Mouse (Mus musculus): ENCODE results near the gene A630089N07Rik. TPM values are rescaled to one million over a fixed set of nuclear protein-coding genes. Genes with fewer than 3 reads are reported as not detected.
A peak's percentile ranks its signal among the peaks of the same experiment; 100 is the strongest.
"Not testable (repeated sequence)": the region's sequence is repeated elsewhere in the genome, so short reads cannot be mapped to it uniquely, and the experiment has no call there.

A630089N07Rik gene
- total RNA-seq (2021), result 1 to 10 TPM; 6.9 to 10.0 TPM
- long read RNA-seq, experiment 1, partial matches to known transcripts, result 1 of 3 reads
- long read RNA-seq, experiment 1, other reads (novel, unspliced or antisense), result 2 of 3 reads
- long read RNA-seq, experiment 2, partial matches to known transcripts, result 0 of 1 reads
- long read RNA-seq, experiment 2, other reads (novel, unspliced or antisense), result 1 of 1 reads

DNA sequence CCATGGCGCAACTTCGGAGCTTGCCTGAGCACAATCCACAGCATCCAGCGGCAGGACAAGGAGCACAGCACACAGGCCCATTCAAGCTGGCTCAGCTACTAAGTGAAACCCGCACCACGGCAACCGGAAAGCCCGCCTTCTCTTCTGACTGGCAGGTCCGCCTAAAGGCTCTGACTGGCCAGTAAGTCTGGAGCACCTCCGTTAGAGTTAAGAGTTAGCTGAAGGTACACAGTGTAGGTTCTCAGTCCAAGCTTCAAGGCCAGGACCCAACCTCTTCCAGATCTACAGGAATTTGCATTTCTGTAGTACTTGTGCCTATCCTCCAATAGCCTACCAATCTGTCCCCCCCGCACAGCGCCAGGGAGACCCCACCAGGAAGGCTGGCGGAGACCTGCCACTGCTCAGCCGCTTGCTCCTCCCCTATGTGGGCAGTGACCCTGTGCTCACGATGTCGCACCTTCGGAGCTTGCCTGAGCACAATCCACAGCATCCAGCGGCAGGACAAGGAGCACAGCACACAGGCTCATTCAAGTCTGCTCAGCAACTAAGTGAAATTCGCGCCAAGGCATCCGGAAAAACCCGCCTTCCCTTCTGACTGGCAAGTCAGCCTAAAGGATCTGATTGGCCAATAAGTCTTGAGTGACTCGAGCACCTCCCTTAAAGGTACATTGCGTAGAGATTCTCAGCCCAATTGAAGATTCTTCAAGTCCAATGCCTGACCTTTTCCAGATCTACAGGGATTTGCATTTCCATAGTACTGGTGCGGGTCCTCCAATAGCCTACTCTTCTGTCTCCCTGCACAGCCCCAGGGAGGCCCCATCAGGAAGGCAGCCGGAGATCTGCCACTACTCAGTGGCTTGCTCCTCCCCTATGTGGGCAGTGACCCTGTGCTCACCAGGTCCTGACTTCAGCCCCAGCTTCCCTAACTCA is at the start of gene A630089N07Rik:
Gene A630089N07Rik (minus strand): TSS at position 562 of the 930 bp plus-strand sequence.
- DNase-seq (ENCODE audit: low spot score in 2 of 2), result peak; percentile 76 to 86

DNA sequence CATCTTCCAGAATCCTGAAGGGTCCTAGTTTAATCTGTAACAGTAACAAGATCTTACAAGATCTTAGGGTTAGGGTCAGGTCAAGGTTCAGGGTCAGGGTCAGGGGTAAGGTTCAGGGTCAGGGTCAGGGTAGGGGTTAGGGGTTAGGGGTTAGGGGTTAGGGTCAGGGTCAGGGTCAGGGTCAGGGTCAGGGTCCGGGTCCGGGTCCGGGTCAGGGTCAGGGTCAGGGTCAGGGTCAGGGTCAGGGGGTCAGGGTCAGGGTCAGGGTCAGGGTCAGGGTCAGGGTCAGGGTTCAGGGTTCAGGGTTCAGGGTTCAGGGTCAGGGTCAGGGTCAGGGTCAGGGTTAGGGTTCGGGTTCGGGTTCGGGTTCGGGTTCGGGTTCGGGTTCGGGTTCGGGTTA is 24.9 kb upstream of the A630089N07Rik start:
- DNase-seq (ENCODE audit: low spot score in 2 of 2), result no peak

DNA sequence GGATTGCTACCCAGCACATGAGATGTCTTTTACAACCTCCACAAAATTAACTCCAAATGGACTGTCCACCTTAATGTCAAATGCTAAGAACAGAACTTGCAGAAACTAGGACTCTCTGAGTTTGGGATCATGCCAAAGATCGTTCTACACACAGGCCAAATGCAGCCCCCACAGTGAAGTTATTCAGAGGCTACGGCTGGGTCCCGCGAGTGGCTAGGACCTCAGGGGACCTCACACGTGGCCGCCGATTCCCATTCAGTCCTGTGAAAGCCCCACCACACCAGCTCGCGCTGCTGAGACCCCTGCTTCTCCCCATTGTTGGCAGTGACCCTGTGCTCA is 731 bp downstream of the A630089N07Rik start:
- not testable (repeated sequence) for DNase-seq (ENCODE audit: low spot score in 2 of 2)

DNA sequence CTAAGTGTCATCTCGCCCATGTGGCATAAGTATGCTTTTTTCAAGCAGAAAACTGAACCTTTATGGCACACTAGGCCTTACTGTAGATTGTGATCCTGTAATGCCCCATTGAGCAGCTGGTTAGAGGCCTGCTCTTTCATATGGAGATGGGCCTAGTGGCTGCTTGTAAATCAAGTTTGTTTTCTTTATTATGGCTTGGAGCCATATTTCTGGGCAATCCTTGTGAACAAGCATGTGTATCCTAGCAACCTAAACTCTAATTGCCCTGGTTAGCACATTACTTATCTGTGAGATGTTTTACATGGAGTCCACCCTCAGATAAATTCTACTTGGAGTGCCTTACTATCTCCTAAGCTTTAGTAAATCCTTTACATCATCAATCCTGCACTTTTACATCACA is 1.1 kb downstream of the A630089N07Rik start:
- DNase-seq (ENCODE audit: low spot score in 2 of 2), result peak in 1 of 2 experiments; percentile 1

DNA sequence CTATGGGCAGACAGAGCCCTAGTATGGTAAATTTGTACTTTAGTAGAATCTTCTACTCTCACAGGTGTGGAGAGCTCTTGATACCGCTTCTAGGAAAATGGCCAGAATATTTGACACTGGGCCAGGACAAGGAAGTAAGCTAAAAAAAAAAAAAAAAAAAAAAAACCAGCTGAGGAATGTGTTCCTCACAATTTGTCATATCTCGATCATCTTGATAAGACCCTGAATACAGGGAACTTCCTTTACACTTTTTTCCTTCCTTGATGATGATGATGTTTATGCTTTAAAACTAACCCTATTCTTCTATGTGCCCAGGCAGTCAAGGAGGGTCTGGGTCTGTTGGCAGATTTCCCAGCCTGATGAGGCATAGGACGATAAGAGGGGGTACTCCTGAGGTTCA is 2.9 kb downstream of the A630089N07Rik start:
- DNase-seq (ENCODE audit: low spot score in 2 of 2), result not testable (repeated sequence)

DNA sequence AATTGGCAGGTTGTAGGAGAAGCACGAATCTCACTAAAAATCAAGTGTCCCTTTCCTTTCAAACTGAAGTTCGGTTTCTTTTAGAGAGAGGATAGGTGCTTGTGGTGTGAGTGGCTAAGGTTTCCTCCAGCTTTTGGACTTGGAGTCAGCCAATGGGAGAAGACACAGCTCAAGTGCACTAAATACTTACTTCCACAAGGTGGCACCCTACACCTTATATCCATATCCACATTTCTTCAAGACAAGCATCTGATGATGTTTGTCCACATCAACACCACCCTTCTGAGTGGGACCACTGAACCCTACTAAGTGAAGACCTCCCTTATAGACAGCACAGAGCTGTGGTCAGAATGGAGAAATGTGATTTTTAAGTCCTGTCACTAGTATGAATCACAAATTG is 40.6 kb downstream of the A630089N07Rik start:
- peak in 1 of 2 experiments; percentile 21 for DNase-seq (ENCODE audit: low spot score in 2 of 2)

DNA sequence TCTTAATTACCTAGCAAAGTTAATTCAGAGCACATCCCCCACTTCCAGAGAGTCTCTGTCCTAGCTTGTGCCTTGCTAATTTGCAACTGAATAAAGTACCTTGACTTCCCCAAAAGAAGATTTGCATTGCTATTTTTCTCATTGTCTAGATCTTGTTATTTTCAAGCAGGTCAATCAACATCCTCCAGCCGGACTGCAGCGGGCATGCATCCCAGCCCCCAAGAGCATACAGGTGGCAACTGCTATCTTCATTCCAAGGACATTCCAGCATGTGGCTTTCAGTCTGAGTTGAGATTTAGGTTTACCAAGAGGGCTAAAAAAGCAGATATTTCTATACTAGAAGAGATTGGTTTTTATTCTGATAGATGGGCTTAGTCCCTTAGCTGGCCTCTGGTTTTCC is 47.3 kb downstream of the A630089N07Rik start:
- not testable (repeated sequence) for DNase-seq (ENCODE audit: low spot score in 2 of 2)

DNA sequence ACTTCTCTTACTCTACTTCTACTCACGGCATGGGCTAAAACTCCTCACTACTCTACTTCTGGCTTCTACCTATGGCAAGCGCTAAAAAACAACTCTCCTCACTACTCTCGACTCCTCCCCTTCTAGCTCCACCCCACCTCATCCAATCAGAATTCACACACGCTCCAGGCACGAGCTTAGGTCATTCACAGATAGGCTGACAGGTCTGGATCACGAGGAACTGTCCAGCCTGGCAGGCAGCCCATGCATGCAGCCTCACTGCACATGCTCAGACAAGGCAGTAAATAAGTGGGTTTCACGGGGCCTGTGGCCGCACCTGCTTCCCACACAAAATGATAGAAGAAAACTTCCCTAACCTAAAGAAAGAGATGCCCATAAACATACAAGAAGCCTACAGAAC is 56.1 kb downstream of the A630089N07Rik start:
- not testable (repeated sequence) for DNase-seq (ENCODE audit: low spot score in 2 of 2)

DNA sequence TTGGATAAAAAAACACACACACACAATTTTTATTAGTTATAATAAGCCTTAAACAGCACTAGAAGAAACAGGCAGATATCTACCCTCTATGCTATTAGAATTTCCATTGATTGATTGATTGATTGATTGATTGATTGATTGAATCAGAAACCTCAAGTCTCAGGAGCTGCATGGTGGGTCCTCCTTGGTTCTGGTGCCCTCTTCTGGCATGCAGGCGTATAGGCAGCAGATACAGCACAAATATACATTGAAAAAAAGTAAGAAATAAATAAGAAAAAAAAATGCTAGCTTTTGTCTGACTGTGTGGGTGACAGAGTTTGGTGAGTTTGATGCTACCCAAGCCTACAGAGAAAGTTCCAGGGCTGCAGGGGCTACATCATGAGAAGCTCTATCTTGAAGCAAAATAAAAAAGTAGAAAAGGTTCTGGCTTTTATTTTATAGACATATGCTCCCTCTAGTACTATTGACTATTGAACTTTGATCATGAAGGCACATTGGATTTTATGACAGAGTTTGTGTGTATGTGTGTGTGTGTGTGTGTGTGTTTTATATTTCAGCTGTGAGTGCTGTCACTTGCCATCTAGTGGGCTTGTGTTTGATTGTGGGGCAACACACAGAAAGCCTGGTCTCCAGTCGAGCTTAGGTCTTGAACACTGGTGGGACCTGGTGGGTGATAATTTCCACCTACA is 59.4 kb downstream of the A630089N07Rik start:
- DNase-seq (ENCODE audit: low spot score in 2 of 2), result no peak

DNA sequence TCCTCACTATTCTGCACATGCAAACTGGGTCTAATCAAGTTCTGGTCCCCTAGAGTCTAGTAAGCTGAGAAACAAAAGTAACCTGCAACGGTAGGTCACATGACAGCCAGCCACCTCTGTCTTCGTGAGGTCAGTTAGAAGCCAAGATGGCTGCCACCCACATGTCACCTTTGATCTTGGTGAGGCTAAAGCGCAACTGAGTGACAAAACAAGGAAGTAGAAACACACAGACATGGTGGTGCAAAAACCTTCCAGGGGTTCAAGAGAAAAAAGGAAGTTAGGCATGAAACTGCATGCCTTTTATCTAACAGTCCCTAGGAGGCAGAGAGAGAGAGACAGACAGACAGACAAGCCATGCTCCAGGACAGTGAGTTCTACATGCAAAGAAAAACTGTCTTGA is 60.2 kb downstream of the A630089N07Rik start:
- DNase-seq (ENCODE audit: low spot score in 2 of 2), result no peak

DNA sequence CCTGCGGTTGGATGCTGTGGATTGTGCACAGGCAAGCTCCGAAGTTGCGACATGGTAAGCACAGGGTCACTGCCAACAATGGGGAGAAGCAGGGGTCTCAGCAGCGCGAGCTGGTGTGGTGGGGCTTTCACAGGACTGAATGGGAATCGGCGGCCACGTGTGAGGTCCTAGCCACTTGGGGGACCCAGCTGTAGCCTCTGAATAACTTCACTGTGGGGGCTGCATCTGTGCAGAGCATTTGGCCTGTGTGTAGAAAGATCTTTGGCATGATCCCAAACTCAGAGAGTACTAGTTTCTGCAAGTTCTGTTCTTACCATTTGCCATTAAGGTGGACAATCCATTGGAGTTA is 84.9 kb downstream of the A630089N07Rik start:
- DNase-seq (ENCODE audit: low spot score in 2 of 2), result not testable (repeated sequence)

DNA sequence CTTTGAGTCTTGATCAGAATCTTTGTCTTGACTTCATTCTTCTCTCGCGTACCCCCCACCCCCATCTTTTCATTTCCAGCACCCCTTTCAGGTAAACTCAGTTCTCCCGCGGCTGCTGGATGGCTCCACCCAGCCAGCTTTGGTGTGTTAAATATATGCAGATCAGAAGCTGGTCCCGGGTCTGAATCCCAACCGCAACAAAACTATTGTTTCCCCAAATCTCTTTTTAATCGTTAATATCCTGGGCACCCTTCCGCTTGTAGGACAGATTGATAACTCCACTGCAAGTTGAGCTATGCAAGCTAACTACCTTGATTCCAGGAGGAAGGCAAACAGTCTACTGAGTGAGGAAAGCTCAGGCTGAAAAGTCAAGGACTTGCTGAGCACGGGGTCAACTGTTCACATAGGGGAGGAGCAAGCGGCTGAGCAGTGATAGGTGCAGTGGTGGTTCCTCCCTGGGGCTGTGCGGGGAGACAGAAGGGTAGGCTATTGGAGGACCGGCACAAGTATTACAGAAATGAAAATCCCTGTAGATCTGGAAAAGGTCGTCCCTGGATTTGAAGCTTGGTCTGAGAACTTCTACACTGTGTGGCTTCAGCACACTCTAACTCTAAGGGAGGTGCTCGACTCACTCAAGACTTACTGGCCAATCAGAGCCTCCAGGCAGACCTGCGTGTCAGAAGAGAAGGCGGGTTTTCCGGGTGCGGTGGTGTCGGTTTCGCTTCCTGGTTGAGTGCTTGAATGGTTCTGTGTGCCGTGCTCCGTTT is 85.5 kb downstream of the A630089N07Rik start, which contains the start of gene B230307C23Rik:
Gene B230307C23Rik (plus strand): TSS at position 700 of the 767 bp plus-strand sequence.
- peak; percentile 82 to 90 for DNase-seq (ENCODE audit: low spot score in 2 of 2)

DNA sequence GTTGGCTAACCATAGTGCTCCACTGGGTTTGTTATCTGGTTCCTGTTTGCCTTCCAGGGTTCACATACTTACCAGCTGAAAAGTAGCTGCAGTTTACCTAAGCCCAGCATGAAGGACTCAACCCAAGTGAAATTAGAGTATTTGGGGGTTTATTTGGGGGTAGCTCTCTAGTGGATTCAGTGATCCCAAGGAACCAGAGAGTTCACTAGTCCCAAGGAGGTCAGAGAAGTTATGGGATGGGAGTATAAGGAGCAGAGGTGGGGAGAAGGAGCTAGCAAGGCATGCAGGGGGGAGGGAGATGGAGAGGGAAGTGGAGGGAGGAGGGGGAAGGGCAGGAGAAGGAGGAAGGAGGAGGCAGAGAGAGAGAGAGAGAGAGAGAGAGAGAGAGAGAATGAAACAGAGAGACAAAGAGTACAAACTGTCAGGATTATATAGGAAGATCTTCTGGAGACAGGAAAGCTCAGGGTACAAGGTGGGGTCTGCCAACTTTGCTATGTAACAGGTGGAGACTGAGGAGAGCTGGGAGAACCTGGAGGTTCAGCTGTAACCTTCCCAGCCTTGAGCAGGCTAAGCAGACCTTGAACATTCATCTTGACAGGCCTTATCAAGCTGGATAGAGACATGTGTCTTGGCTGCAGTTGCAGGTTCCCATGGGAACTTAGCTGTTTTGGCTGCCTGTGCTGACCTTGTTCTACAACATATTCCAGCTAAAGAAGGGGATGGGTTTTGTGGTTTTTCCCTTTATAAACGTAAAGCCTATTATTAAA is 86.2 kb downstream of the A630089N07Rik start:
- DNase-seq (ENCODE audit: low spot score in 2 of 2), result peak in 1 of 2 experiments; percentile 31

DNA sequence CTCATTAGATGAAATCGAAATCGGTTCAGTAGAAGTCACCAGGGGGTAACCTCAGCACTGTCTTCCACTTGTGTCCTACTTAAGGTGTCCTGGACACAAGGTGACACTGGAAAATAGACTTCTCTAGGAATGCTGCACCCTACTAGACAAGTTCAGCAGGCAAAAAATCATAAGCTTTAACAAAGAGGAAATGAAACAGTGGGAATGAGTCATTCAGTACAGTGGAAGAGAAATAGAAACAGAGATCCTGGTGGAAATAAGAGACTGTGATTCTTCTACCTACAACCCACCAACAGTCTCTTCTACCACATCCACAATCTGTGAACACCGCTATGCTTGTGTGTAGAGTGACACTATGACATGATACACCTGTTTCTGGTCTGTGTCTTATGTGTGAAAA is 89.8 kb downstream of the A630089N07Rik start:
- not testable (repeated sequence) for DNase-seq (ENCODE audit: low spot score in 2 of 2)

DNA sequence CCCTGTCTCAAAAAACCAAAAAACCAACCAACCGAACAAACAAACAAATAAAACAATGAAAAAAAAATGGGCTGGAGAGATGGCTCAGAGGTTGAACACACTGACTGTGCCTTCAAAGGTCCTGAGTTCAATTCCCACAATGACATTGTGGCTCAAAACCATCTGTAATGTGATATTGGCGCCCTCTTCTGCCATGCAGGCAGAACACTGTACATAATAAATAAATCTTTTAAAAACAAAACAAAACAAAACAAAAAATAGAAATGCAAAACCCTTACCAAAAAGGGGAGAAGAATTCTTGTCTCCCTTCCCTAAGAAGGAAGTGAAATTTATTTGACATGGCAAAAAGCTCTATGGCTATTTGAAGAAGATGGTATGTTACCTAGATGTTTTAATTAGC is 90.7 kb downstream of the A630089N07Rik start:
- DNase-seq (ENCODE audit: low spot score in 2 of 2), result no peak

DNA sequence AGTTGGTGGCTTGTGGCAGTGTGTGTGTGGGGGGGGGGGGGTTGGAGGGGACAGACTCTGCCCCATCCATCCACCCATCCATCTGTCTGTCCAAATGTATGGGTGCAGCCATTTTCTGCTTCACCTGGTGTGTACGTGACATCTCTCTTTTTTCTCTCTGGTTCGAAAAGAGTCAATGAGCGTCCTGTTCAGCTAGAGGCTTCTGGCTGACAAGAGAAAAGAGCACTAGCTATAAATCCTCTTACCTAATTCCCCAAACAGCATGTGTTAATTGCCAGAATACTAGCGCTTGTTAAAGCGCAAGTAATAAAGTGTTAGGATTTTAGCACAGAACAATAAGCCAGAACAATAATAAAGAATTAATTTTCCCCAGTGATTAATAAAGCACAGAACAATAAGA is 97.7 kb downstream of the A630089N07Rik start:
- no peak for DNase-seq (ENCODE audit: low spot score in 2 of 2)

DNA sequence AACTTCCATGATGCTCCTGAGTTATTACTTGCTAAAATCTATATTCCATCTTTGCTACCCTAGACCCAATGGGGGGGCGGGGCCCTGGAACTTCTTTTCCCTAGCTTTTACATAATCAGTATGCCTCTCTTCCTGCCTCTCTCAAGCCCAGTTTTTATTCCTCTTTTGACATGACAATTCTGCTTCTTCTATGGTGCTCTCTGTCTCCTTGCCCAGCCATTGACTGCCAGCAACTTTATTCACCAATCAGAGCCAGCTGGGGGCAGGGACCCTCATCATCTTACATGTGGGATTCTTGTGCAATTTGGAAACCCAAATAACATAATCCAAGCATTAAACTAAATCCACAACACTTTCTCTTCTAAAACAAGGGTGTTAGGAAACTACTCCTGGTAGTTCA is 100.9 kb downstream of the A630089N07Rik start:
- DNase-seq (ENCODE audit: low spot score in 2 of 2), result no peak

DNA sequence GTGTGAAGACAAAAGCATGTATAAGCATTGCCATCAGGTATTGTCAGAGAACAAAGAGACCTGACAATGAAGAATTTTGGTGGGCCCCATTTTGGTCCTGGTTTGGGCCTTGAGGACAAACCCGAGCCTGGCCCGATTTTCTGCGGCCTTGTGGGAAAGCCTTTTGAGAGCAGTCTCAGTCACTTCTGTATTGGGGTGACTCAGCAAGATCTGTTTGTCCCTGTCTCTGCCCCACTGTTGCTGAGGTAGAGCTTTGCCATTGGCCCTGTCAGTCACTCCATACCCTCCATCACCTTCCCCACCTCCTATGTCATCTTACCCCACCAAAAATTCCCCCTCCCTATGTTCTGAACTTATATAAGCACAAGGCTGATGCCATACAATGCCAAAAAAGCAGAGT is 104.5 kb downstream of the A630089N07Rik start:
- DNase-seq (ENCODE audit: low spot score in 2 of 2), result no peak

DNA sequence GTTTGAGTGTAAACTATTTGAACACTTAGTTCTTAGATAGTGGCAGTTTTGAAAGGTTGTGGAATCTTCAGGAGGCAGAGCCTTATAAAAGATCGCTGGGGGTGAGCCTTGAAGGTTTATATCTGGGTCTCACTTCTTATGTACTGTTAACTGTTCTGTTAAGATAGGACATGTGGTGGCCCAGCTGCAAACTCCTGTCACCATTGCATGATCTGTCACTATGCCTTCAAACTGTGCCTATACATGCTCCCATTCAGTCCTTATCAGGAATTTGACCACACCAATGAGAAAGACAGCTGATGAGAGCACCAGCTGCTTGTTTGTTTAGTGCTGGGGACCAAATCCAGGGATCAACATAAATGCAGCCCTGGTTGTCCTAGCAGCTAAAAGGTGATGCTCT is 105.0 kb downstream of the A630089N07Rik start:
- no peak for DNase-seq (ENCODE audit: low spot score in 2 of 2)

DNA sequence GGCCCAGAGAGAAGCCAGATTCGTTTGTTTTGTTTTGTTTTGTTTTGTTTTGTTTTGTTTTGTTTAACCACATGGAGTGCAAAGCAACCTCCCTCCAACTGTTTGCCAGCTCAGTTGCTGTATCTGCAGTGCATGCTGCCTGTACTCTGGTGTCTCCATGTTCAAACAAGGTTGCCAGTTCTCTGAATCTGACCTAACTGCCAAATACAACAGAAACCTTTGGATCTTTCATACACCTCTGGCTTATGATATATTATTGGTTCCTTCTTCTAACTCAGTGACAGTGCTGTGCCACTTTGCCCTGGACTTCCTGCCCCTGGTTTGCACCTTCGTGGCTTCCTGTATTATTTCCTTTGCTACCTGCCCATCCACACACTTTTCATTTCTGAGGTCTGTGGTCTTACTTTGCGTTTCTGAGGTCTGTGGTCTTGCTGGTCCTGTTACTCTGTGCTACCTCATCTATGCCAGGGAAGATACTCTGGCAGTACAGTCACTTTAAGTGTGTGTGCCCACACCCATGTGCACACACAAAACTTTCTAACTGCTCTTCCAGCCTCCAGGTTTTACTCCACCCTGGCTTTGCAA is 118.2 kb downstream of the A630089N07Rik start:
- no peak for DNase-seq (ENCODE audit: low spot score in 2 of 2)
